Mouse (Mus musculus): Measurements from ENCODE around the gene Epo.

GRCm38 (mm10) chr5:137582702-137583101 is 49.7 kb upstream of the Epo start:
- TF ChIP-seq CTCF (IDR thresholded peaks at IDR 0.05; ENCODE audit: insufficient read depth, low read depth, low read length): no peak
- no peak for TF ChIP-seq POLR2A (IDR thresholded peaks at IDR 0.05; ENCODE audit: insufficient read depth, low read depth, low read length)
